In the genomic region with DNA sequence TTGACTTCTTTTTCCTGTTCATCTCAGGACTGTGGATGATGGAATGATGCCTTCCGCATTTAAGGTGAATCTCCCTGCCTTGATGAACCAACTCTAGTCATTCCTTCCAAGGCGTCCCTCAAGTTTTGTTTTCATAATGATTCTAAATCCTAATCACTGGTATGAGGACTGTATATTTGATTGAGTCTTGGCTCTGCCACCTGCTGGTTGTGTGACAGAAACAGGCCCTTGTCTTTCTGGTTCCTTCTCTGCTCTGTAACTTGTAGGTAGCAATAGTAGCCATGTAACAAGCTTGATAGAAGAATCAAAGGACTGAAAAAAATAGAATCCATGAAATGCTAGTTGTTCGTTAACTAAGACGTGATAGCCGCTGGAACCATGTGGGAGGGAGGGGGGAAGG, we compare ENCODE assay signal across 13 mouse cellular contexts.
DNase-seq lines count a peak whose midpoint lies in the region; ATAC-seq and TF ChIP-seq lines count a peak whose summit lies in the region.
"Had no signal": no experiment of that assay in that cellular context is flagged by ENCODE, and none has a peak within 500 bp of the region (broad histone marks: within the 10 kb centered on the region; RNA-seq: fewer than 3 reads in every experiment).

No protein-coding gene starts in this region.

- no peaks in the 10 kb centered on the region for H3K36me3 ChIP-seq in heart, adult 2 months (ENCODE audit: control insufficient read depth, insufficient read depth, low read length)
- H3K36me3 ChIP-seq in heart, embryonic 12.5 days = no peaks in the 10 kb centered on the region
- no peaks in the 10 kb centered on the region for H3K36me3 ChIP-seq in stomach, postnatal 0 days (ENCODE audit: control insufficient read depth, insufficient read depth, low read length)
- H3K36me3 ChIP-seq: embryonic facial prominence, embryonic 10.5 days had no signal

- TF ChIP-seq EP300 in heart, adult 2 months (IDR thresholded peaks at IDR 0.05; ENCODE audit: insufficient read depth, low read depth, low read length) = no peak
- no peak for TF ChIP-seq EP300 in stomach, postnatal 0 days (optimal IDR thresholded peaks at IDR 0.05)

- TF ChIP-seq POLR2A in heart, adult 2 months (IDR thresholded peaks at IDR 0.05; ENCODE audit: insufficient read depth, low read depth, low read length) = no peak

- no peak overlapping the region for H3K27ac ChIP-seq in heart, adult 2 months
- no peak overlapping the region for H3K27ac ChIP-seq in heart, embryonic 12.5 days (ENCODE audit: poor library complexity, severe bottlenecking)
- no peak overlapping the region for H3K27ac ChIP-seq in left cerebral cortex, adult 2 months
- no peak overlapping the region for H3K27ac ChIP-seq in stomach, postnatal 0 days (replicated peaks)
- H3K27ac ChIP-seq: embryonic facial prominence, embryonic 10.5 days had no signal

- WGBS in heart, adult 2 months = 68% methylated on average over 5 of the region's 5 CpGs
- WGBS in heart, embryonic 12.5 days = 68% methylated on average over 5 of the region's 5 CpGs
- 60% methylated on average over 5 of the region's 5 CpGs for WGBS in stomach, postnatal 0 days

- no peak overlapping the region for H3K4me3 ChIP-seq in heart, adult 2 months
- H3K4me3 ChIP-seq in heart, embryonic 12.5 days = no peak overlapping the region
- H3K4me3 ChIP-seq in left cerebral cortex, adult 2 months = no peak overlapping the region
- H3K4me3 ChIP-seq in stomach, postnatal 0 days (ENCODE audit: low read depth, low read length) = no peak overlapping the region
- H3K4me3 ChIP-seq: embryonic facial prominence, embryonic 10.5 days had no signal

- H3K4me1 ChIP-seq in heart, adult 2 months (ENCODE audit: control insufficient read depth, insufficient read depth, low read length) = no peaks in the 10 kb centered on the region
- H3K4me1 ChIP-seq in heart, embryonic 12.5 days (replicated peaks) = no peaks in the 10 kb centered on the region
- no peaks in the 10 kb centered on the region for H3K4me1 ChIP-seq in stomach, postnatal 0 days (replicated peaks; ENCODE audit: control insufficient read depth, insufficient read depth)
- H3K4me1 ChIP-seq: embryonic facial prominence, embryonic 10.5 days had no signal

- H3K9ac ChIP-seq in heart, adult 2 months (ENCODE audit: low read depth, low read length) = no peak overlapping the region
- no peak overlapping the region for H3K9ac ChIP-seq in heart, embryonic 12.5 days
- no peak overlapping the region for H3K9ac ChIP-seq in stomach, postnatal 0 days (ENCODE audit: low read length)

- intact Hi-C loops in heart, adult 2 months (cut with DNase I) = loop anchor here (10.0 kb wide), 1 partner anchor 138 kb away; no protein-coding TSS in a partner anchor
- intact Hi-C loops in left cerebral cortex, adult 2 months (cut with DNase I) = no loop called here
- intact Hi-C loops in left cerebral cortex, postnatal 4 days (cut with DNase I) = no loop called here

- H3K9me3 ChIP-seq in heart, embryonic 12.5 days (replicated peaks) = 0 out of 2 replicates have a peak, but pooled peaks cover 2% of the 10 kb centered on the region
- H3K9me3 ChIP-seq in stomach, postnatal 0 days (ENCODE audit: control insufficient read depth, low read length) = no peaks in the 10 kb centered on the region
- H3K9me3 ChIP-seq: embryonic facial prominence, embryonic 10.5 days had no signal

- no peak overlapping the region for H3K4me2 ChIP-seq in heart, embryonic 12.5 days
- H3K4me2 ChIP-seq in stomach, postnatal 0 days (replicated peaks; ENCODE audit: low read depth) = no peak overlapping the region

- peak; percentile 43 for TF ChIP-seq CTCF in heart, adult 2 months (IDR thresholded peaks at IDR 0.05)
- peak; percentile 37 for TF ChIP-seq CTCF in left cerebral cortex, adult 2 months (IDR thresholded peaks at IDR 0.05)
- peak; percentile 55 for TF ChIP-seq CTCF in stomach, postnatal 0 days (IDR thresholded peaks at IDR 0.05; ENCODE audit: low read depth)

- no peaks in the 10 kb centered on the region for H3K27me3 ChIP-seq in heart, adult 2 months (ENCODE audit: control insufficient read depth, insufficient read depth, low read length)
- no peaks in the 10 kb centered on the region for H3K27me3 ChIP-seq in heart, embryonic 12.5 days (replicated peaks)
- no peaks in the 10 kb centered on the region for H3K27me3 ChIP-seq in stomach, postnatal 0 days (ENCODE audit: control insufficient read depth, insufficient read depth, low read length)

- DNase-seq in heart, adult 2 months = no peak
- no peak for DNase-seq in left cerebral cortex, adult 2 months (ENCODE audit: extremely low spot score in 1 of 2, low spot score in 2 of 2)
- no peak for DNase-seq in left cerebral cortex, postnatal 4 days
- peak; percentile 4 for DNase-seq in thymus, postnatal 0 days (ENCODE audit: low spot score)
- DNase-seq in thymus, postnatal 36 days = no peak
- no peak for DNase-seq in stomach, postnatal 0 days (ENCODE audit: low spot score)
- no peak for DNase-seq in yolk sac, embryonic 10.5 days (ENCODE audit: low spot score)
- DNase-seq: adrenal gland, adult 2 months; cerebellum, adult 8-10 months; heart, postnatal 4 days; thymus, adult 2 months had no signal

- no peak for ATAC-seq in heart, embryonic 12.5 days (ENCODE audit: insufficient number of reproducible peaks, low FRiP score)
- no peak for ATAC-seq in stomach, postnatal 0 days (ENCODE audit: low FRiP score, low TSS enrichment)

- H3K79me2 ChIP-seq in heart, adult 2 months (replicated peaks; ENCODE audit: control insufficient read depth, insufficient read depth, low read length) = no peaks in the 10 kb centered on the region
